Mouse (Mus musculus): Measurements from ENCODE around the gene 9130230L23Rik.

Gene 9130230L23Rik

DNA sequence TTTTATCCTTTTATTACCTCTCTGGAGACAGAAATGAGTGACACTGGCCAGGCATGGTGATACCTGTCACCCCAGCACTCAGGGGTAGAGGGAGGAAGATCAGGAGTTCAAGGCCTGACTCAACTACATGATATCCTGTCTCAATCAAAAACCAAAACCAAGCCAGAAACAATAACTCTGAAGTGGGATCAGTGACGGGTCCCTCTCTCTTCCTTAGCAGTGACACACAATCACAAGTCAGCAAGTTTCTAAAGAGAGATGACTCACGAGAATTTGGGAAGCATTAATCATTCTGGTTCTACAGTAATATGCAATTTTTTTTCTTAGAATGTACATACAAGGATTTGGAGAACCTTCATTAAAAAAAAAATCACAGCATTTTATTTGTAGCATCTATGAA is 30.9 kb downstream of the 9130230L23Rik start:
- TF ChIP-seq GATA4 (IDR thresholded peaks at IDR 0.05; ENCODE audit: insufficient replicate concordance, low read length), result no peak

DNA sequence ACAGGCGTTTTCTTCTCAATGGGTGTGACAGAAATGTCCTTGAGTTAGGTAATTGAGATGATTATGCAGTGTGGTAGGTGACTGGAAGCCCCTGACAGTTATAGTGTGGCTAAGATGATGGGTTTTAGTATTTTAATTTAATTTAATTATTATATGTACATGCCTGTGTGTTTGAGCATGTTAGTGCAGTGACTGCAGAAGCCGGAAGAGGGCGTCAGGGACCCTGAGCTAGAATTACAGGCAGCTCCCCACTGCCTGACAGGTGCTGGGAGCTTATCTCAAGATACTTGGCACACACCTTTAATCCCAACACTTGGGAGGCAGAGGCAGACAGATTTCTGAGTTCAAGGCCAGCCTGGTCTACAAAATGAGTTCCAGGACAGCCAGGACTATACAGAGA is 36.1 kb downstream of the 9130230L23Rik start:
- TF ChIP-seq GATA4 (IDR thresholded peaks at IDR 0.05; ENCODE audit: insufficient replicate concordance, low read length), result no peak

DNA sequence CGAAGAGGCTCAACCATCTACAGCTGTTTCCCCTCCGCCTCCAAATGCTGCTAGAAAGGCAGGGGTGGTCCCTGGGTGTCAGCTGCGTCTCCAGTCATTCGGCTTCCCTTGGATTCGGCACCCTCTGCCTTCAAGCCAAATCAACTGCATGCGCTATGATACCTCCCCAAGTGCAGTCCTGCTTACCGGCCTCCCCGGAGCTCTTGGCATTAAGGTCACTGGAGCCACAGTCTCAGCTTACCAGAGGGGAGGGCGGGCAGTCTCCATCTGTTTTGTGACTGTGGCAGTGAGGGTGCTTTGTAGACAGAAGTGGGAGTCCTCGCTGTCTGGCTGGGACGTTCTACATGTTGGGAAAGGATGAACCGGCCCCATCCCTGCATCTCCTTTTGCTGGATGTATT is 37.0 kb downstream of the 9130230L23Rik start:
- TF ChIP-seq GATA4 (IDR thresholded peaks at IDR 0.05; ENCODE audit: insufficient replicate concordance, low read length), result no peak

DNA sequence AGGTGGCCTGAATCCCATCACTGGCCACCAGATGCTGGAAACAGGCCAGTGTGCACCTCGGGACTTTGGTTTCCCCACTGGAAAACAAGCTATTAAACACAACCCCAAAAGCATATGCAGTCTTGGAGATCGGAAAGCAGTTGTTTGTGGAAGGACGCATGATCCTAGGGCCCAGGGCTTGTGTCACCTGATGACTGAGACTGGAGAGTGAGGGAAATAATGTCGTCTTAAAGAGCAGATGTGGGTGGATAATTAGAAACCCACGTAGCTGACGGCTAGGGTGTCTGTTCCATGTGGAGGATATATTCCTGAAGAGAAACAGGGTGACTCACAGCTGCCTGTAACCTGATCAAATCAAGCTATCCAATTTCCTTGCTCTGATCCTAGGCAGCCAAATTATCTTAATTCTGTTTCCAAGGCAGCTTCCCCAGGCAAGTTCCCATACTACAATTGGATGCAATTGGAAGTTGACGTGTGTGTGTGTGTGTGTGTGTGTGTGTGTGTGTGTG is 38.3 kb downstream of the 9130230L23Rik start:
- no peak for TF ChIP-seq GATA4 (IDR thresholded peaks at IDR 0.05; ENCODE audit: insufficient replicate concordance, low read length)

DNA sequence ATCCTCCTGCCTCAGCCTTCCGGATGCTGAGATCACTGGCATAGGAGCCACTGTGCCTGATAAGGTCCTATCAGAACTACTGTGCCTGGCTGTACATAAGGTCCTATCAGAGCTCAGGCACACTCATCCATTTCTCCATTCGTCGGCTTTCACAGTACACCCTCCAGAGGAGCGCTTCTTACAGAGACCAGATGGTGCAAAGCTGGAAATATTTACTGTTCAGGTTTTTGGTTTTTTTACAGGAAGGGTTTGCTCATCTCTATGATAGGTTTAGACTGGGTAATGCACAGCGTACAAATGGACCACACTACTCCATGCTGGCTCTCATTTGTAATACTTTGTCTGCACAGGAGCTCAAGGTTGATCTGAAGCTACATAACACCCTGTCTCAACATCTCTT is 40.8 kb downstream of the 9130230L23Rik start:
- no peak for TF ChIP-seq GATA4 (IDR thresholded peaks at IDR 0.05; ENCODE audit: insufficient replicate concordance, low read length)

DNA sequence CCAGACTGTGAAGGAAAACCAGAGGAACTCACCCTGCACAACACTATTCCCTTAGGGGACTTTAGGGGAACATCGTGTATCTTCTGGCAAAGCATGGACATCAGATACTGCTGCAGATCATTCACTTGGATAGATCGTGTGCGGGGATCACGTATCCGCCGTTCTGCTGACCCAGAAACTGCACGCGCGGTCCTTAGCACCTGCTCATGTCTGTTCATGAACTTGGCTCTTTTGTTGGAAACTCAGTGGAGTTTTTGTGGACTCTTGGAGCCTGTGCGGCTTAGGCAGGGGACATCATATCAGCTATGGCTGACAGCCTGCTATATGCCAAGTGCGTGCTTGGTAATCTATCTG is 43.5 kb downstream of the 9130230L23Rik start:
- no peak for TF ChIP-seq GATA4 (IDR thresholded peaks at IDR 0.05; ENCODE audit: insufficient replicate concordance, low read length)

DNA sequence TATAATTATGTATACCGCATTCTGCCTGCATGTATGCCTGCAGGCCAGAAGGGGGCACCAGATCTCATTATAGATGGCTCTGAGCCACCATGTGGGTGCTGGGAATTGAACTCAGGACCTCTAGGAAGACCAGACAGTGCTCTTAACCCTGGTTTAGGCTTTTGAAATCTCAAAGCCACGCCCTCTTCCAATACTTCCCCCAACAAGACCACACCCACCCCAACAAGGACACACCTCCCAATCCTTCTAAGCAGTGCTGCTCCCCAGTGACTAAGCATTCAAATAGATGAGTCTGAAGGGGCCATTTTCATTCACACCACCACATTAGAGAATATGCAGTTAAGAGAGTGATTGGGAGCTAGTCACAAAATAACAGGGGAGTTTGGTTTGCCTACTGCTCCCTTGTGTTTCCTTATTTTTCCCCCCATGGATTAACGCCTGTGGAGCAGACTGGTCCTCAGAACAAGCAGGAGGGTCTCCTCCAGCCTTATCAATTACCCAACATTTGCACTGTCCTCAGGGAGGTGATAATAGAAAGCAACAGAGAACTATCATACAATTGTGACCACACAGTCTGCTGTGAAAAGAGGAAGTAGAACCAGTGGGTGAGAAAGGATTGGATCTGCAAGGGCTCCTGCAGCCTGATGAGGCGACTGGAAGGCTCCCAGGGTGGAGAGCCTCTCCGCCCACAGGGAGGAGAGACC is 44.0 kb downstream of the 9130230L23Rik start:
- TF ChIP-seq GATA4 (IDR thresholded peaks at IDR 0.05; ENCODE audit: insufficient replicate concordance, low read length), result no peak

DNA sequence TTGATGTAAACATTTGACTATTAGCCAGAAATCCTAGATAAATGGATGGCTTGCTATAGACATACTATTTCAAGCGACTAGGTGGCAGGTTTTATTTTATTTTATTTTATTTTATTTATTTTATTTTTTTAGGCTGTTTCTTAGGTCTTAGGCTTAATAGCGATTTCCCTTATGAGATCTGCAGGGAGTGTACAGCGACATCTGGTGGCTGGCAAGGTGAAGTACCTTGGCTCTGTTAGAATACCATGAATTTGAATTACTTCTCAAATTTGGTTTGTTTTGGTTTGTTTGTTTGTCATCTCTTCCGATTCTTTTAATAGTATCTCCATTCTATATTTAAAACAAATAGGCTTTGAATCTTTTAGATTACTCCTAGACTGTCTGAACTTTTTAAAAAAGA is 45.5 kb downstream of the 9130230L23Rik start:
- TF ChIP-seq GATA4 (IDR thresholded peaks at IDR 0.05; ENCODE audit: insufficient replicate concordance, low read length), result no peak

DNA sequence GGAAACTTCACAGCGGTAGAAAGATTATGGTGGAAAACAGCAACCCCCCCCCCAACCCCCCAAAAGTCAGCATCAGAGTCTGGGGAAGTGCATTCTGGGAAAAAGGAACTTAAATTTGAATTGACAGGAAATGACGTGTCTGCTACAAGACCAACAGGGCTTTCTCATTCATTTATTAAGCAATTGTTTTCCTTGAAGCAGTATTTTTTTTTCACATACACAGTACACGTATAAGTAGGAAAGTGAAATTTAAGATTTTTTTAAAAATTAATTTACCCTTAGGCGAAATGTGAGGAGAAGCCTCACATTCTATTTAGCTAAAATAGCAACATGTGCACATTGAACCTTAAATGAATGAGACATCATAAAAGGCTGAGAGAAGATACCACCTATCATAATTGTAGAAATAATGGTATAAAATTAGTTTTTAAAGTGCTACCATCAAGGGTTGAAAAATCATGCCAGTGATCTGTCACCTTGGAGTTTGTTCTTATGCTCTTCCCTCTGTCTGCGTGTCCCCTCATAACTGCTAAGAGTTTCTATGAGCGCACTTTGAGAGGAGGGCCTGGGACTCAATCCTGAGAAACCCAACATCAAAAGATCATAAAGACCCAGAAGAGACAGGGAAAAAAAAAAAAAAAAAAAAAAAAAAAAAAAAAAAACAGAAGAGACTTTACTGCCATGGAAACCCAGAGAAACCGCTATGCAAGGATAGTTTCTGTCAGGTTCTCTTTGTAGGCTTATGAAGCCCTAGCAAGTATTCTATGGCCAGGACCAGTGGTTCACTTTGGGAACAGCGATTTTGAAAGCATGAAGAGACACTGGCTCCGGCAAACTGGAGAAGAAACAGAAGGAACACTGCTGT is 47.7 kb downstream of the 9130230L23Rik start:
- no peak for TF ChIP-seq GATA4 (IDR thresholded peaks at IDR 0.05; ENCODE audit: insufficient replicate concordance, low read length)

DNA sequence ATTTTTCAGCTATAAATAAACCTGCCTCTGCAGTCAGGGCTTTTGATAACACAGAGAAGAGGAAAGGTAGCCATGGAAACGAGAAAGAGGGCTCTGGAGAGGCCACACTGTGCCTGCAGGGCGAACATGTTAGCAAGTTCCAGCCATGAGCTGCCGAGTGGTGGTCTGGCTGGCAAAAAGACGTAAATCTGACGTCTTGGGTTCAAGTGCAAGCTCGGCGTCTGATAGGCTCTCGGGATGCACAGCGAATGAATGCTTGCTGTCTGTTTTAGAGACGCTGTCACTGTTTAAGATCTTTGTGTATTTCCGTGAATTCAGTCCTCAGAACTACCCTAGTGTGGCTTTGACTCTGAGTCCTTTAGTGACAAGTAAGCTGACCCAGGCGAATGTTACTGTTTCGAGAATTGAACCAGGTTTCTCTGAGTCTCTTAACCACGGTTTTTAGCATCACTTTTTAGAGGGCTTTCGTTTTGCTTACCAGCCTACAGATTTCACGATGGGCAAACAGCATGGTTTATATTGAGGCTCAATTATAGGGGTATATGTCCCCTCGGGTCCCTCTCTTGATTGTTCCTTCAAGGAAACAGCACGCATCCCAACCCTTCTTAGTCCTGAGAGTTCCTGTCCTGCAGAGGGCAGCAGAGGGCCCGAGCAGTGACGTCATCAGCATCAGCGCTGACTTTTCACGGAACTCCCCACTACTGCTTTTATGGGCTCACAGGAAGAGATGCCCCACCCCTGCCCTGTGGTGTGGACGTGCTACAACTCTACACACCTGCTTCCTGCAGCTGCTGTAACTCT is 48.5 kb downstream of the 9130230L23Rik start:
- TF ChIP-seq GATA4 (IDR thresholded peaks at IDR 0.05; ENCODE audit: insufficient replicate concordance, low read length), result no peak

DNA sequence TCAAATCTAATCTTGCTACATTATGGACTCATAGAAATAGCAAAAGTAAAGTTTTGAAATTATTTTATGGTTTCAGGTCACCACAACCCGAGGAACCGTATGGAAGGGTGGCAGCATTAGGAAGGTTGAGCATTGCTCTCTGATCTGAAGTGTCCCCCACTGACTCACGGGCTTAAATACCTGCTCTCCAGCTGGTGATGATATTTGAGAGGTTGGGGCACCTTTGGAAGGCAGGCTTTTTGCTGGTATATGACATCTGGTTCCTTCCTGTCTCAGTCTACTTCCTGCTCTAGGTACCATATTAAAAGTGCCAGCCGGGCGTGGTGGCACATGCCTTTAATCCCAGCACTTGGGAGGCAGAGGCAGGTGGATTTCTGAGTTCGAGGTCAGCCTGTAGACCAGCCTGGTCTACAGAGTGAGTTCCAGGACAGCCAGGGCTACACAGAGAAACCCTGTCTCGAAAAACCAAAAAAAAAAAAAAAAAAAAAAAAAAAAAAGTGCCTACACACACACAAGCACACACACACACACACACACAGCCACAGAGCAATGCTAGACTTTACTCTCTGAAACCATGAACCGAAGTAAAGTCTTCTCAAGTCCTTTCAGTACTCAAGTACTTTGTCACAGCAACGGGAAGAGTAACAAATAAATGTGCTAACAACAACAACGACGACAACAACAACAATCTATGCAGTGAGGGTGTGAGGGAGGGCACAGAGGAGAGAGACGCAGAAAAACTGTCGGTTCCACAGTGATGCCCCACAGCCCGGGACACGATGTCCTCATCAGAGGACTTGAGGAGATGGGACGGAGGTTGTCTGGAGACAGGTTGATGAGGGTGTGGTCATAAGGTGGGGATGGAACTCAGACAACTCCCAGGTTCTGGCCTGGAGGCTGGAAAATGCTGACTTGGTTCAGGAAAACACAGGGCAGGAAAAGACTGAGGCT is 49.7 kb downstream of the 9130230L23Rik start:
- no peak for TF ChIP-seq GATA4 (IDR thresholded peaks at IDR 0.05; ENCODE audit: insufficient replicate concordance, low read length)

DNA sequence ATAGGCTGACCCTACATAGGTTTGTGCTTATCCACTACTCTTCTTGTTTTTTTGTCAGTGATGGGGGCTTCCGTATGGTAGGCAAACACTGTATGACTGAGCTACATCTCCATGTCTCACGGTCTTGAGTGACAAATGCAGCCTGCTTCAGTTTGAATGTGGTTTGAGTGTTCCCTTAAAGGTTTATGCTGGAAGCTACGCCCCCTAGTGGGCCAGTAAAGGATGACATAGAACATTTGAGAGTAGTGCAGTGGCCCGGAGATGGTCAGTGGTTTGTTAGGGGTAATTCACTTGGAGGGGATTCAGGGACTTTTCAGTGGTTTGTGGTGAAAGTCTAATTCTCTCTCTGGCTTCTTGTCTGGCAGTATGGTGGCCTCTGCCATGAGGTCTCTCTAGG is 52.6 kb downstream of the 9130230L23Rik start:
- TF ChIP-seq GATA4 (IDR thresholded peaks at IDR 0.05; ENCODE audit: insufficient replicate concordance, low read length), result no peak

DNA sequence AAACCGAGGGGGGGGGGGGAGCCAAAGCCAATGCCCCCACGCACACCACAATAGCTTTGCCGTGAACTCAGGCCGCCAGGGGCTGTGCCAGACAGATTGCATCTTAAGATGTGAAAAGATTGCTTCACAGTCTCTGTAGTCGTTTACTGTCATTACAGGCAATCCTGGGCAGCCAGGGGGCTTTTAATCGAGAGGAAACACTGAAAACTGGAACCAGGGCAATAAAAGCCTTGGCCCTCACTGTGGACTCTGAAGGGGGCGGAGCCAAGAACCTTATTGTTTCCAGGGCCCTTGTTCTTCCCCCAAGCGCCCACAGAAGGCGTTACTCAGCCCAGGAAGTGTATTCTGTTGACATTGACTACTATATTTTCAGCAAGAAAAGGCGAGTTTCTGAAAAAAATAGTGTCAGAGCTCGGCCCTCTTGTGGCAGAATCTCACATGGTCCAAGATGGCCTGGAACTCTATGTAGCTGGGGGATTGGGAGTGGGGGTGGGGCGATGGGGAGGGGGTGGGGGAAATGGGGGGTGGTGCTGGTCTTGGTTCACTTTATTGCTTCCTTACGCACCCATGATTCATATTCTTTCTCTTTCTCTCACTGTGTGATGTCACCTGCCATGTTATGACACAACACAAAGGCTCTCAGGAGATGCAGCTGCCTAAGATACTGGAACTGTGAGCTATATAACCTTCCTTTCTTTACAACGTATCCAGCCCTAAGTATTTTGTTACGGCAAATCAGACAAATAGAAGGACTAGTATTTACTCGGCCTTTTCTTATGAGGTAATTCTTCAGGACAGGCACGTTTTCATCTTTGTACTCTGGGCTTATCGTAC is 53.2 kb downstream of the 9130230L23Rik start:
- no peak for TF ChIP-seq GATA4 (IDR thresholded peaks at IDR 0.05; ENCODE audit: insufficient replicate concordance, low read length)

DNA sequence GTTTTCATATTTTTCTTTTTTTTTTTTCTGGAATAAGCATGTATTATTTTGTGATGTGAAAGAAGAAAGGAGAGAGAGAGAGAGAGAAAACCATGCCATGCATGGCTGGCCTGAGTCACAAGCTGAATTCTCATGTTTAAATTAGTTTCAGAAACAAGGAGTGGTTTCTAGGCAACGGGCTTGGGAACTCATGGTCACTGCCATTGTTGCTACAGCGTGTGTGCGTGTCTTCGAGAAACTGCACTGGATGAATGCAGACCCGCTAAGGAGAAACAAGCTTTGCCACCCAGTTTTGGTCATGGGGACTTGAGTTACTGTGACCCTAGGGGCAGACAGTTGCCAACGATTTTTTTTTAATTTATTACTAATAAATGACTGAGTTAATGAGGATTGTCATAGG is 53.8 kb downstream of the 9130230L23Rik start:
- TF ChIP-seq GATA4 (IDR thresholded peaks at IDR 0.05; ENCODE audit: insufficient replicate concordance, low read length), result no peak

All from liver, adult (tissue).